Comparison of ENCODE assay signal across 8 mouse cellular contexts in the genomic region with DNA sequence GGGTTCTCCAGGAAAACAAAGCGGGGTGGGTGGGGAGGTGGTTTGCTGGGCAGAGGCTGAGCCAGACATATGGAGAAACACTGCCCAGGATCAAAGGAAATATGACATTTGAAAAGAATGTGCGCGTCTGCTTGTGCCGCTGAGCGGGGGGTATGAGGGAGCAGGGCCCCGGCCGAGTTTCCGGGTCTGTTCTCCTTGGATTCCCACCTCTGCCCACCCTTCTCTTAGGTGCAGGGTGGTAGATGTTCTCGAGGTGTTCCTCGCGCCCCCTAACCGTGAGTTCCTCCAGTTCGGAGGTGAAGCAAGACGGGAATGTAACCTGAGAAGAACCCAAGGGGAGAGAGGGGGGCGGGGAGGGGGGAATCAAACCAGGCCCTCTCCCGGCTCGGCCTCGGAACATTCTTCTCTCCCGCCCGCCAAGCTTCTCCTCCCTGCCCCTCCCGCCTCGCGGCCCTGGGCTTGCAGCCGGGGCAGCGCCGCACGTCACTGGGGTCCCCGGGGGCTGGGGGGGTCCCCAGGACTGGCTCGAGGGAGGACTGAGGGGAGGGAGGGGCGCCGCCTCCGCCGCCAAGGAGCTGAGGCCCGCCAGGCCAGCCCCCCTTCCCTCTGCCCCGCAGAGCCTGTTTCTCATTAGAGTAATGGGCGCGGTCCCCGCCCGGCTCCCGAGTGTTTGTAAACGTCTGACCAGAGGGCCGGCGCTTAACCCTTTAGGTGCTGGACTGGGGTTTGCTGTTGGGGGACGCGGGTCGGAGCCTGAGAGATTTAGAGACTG. TPM values are rescaled to one million over a fixed set of nuclear protein-coding genes. Genes with fewer than 3 reads are reported as not detected.
DNase-seq lines count a peak whose midpoint lies in the region; ATAC-seq lines count a peak whose summit lies in the region.

A gene (plus strand): TSS at position 154 of the 772 bp plus-strand sequence.

- under 1% methylated on average over 43 of the region's 46 CpGs for WGBS in liver, embryonic 12.5 days (ENCODE audit: insufficient replicate concordance)
- 0% methylated on average over 41 of the region's 46 CpGs for WGBS in neural tube, embryonic 13.5 days

- ATAC-seq in liver, embryonic 12.5 days = peak; percentile 50
- peak; percentile 82 for ATAC-seq in neural tube, embryonic 13.5 days (ENCODE audit: low read depth)

- peaks cover 59% of the 10 kb centered on the region for H3K27me3 ChIP-seq in liver, embryonic 12.5 days (replicated peaks)
- H3K27me3 ChIP-seq in neural tube, embryonic 13.5 days = peaks cover 36% of the 10 kb centered on the region

- no peaks in the 10 kb centered on the region for H3K9me3 ChIP-seq in liver, embryonic 12.5 days (replicated peaks)
- no peaks in the 10 kb centered on the region for H3K9me3 ChIP-seq in neural tube, embryonic 13.5 days

- no peaks in the 10 kb centered on the region for H3K36me3 ChIP-seq in liver, embryonic 12.5 days
- H3K36me3 ChIP-seq in neural tube, embryonic 13.5 days = no peaks in the 10 kb centered on the region

- peak within 1 kb of the TSS; percentile 53 for H3K27ac ChIP-seq in liver, embryonic 12.5 days
- peak within 1 kb of the TSS; percentile 86 for H3K27ac ChIP-seq in neural tube, embryonic 13.5 days (replicated peaks)

- peak within 1 kb of the TSS; percentile 82 for H3K4me2 ChIP-seq in liver, embryonic 12.5 days
- H3K4me2 ChIP-seq in neural tube, embryonic 13.5 days = peak within 1 kb of the TSS; percentile 87

- H3K4me1 ChIP-seq in liver, embryonic 12.5 days = peaks cover 45% of the 10 kb centered on the region
- H3K4me1 ChIP-seq in neural tube, embryonic 13.5 days (replicated peaks) = peaks cover 53% of the 10 kb centered on the region

- DNase-seq in right cerebral cortex, postnatal 10 days (ENCODE audit: low spot score in 2 of 2) = peak; percentile 65 to 70
- no peak for DNase-seq in right cerebral cortex, adult 2 months (ENCODE audit: low spot score in 2 of 2)
- DNase-seq in cerebellum, postnatal 4 days (ENCODE audit: low spot score in 2 of 2) = peak; percentile 57 to 78
- DNase-seq in gastrocnemius, postnatal 36 days = peak; percentile 83 to 85
- DNase-seq in induced T-regulatory cell, adult 2 months (ENCODE audit: low read depth) = peak; percentile 22
- DNase-seq in urinary bladder, postnatal 4 days (ENCODE audit: low spot score in 2 of 2) = peak; percentile 90 to 95

- intact Hi-C loops in gastrocnemius, postnatal 36 days (cut with DNase I) = loop anchor here (2.0 to 5.0 kb wide), 2 partner anchors 40 to 94 kb away; no protein-coding TSS in a partner anchor

- peak within 1 kb of the TSS; percentile 61 for H3K9ac ChIP-seq in liver, embryonic 12.5 days
- H3K9ac ChIP-seq in neural tube, embryonic 13.5 days = peak within 1 kb of the TSS; percentile 82

- H3K4me3 ChIP-seq in liver, embryonic 12.5 days = peak within 1 kb of the TSS; percentile 54
- H3K4me3 ChIP-seq in neural tube, embryonic 13.5 days = peak within 1 kb of the TSS; percentile 60

RNA-seq across cellular contexts. Expression of the gene that starts here (rescaled TPM):
- 1 to 10 TPM; 3.3 TPM for total RNA-seq in gastrocnemius, postnatal 36 days (2021)
- 3.3 and 5.3 TPM in 2 replicates for polyA plus RNA-seq in liver, embryonic 12.5 days (2016; fragmentation: Nextera tagmentation; extraction: Ambion mirVana)
- polyA plus RNA-seq in neural tube, embryonic 13.5 days (2015; fragmentation: Nextera tagmentation; extraction: Ambion mirVana) = 12.2 and 14.2 TPM in 2 replicates

Comparison
In these comparisons a context has a peak if more than half of its experiments do, and no peak if none do; other contexts are left out.
1. DNase-seq: peak in right cerebral cortex, postnatal 10 days (2 of 2), cerebellum, postnatal 4 days (2 of 2), gastrocnemius, postnatal 36 days (2 of 2), induced T-regulatory cell, adult 2 months (single experiment) and urinary bladder, postnatal 4 days (2 of 2); none in right cerebral cortex, adult 2 months (0 of 2).